Mouse (Mus musculus) heart, embryonic 15.5 days (tissue): ENCODE data around the gene Chrna1. TPM values are rescaled to one million over a fixed set of nuclear protein-coding genes. Genes with fewer than 3 reads are reported as not detected.
A peak's percentile ranks its signal among the peaks of the same experiment; 100 is the strongest.

Experiments used
- ATAC-seq: fragments of 200-750 bp; cut with Nextera tagmentation; replicated peaks from 2 replicates; pipeline ENCODE4 v1.8.0; 2017; ENCODE audit warnings: low read depth, moderate TSS enrichment; ENCODE audit not compliant: insufficient number of reproducible peaks, insufficient read depth, low FRiP score
- H3K27ac ChIP-seq: fragments of 300-500 bp; sonication (generic); 2 replicates; pipeline ENCODE4 v1.5.1; 2015; ENCODE audit warnings: mild to moderate bottlenecking, inconsistent platforms
- H3K27me3 ChIP-seq: fragments of 300-500 bp; sonication (generic); 2 replicates; pipeline ENCODE4 v1.6.1; 2015; ENCODE audit warnings: inconsistent platforms
- H3K36me3 ChIP-seq: fragments of 300-500 bp; sonication (generic); 2 replicates; pipeline ENCODE4 v1.6.1; 2015; ENCODE audit warnings: mild to moderate bottlenecking, inconsistent platforms
- H3K4me1 ChIP-seq: fragments of 300-500 bp; sonication (generic); replicated peaks from 2 replicates; pipeline ENCODE4 v1.6.1; 2015; ENCODE audit warnings: inconsistent platforms
- H3K4me2 ChIP-seq: fragments of 300-500 bp; sonication (generic); 2 replicates; pipeline ENCODE4 v1.6.1; 2015; ENCODE audit warnings: inconsistent platforms, mild to moderate bottlenecking, moderate library complexity
- H3K4me3 ChIP-seq: fragments of 300-500 bp; sonication (generic); 2 replicates; pipeline ENCODE4 v1.5.1; 2015; ENCODE audit warnings: mild to moderate bottlenecking, inconsistent platforms
- H3K9ac ChIP-seq: fragments of 300-500 bp; sonication (generic); 2 replicates; pipeline ENCODE4 v1.6.1; 2015; ENCODE audit warnings: mild to moderate bottlenecking, inconsistent platforms
- H3K9me3 ChIP-seq: fragments of 300-500 bp; sonication (generic); replicated peaks from 2 replicates; pipeline ENCODE4 v1.6.1; 2016; ENCODE audit warnings: inconsistent platforms
- WGBS: fragments of 180-500 bp; shearing (Covaris S2); methylation state at CpG from one replicate; pipeline ENCODE4 v1.1.7; 2015; ENCODE audit warnings: mixed read lengths; 5-methylcytosine and 5-hydroxymethylcytosine counted together
- polyA plus RNA-seq: library from polyadenylated mRNA; unstranded; fragments of >200 nt; fragmentation: Nextera tagmentation; extraction: Ambion mirVana; gene quantifications from 2 replicates; pipeline ENCODE4 v1.2.1, GENCODE M21; 2015

The Chrna1 gene
- polyA plus RNA-seq, 1 experiment from 2014 or later = 0.09 TPM

- no peak overlapping the region for H3K9ac ChIP-seq
- H3K4me2 ChIP-seq = no peak overlapping the region
- H3K4me3 ChIP-seq = no peak overlapping the region
- no peaks in the 10 kb centered on the region for H3K9me3 ChIP-seq
- H3K27me3 ChIP-seq = no peaks in the 10 kb centered on the region
- H3K27ac ChIP-seq = no peak overlapping the region
- H3K36me3 ChIP-seq = no peaks in the 10 kb centered on the region
- 72% methylated on average over 10 of the region's 10 CpGs for WGBS
- H3K4me1 ChIP-seq = peaks cover 5% of the 10 kb centered on the region
- ATAC-seq = no peak
Measured at GRCm38 (mm10) chr2:73534720-73535119, 45.4 kb downstream of the Chrna1 start.

DNA sequence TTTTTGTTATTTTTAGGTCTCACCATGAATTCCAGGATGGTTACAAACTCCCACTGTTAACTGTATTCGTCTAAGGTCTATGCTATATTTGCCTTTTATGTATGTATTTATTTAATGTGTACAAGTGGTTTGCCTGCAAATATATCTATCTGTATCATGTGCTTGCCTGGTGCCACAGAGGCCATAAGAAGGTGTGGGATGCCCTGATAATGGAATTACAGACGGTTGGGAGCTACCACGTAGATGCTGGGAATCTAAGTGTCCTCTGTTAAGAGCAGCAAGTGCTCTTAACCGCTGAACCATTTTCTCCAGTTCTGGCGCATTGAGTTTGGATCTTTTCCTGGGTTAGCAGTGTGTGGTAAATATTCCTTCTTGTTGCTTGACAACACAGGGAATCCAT lies 49.7 kb downstream of the Chrna1 start:
- WGBS = 72% methylated on average over 5 of the region's 5 CpGs
- no peaks in the 10 kb centered on the region for H3K9me3 ChIP-seq
- no peak overlapping the region; the same call in 1 of the 2 replicates for H3K4me2 ChIP-seq
- no peaks in the 10 kb centered on the region for H3K36me3 ChIP-seq
- H3K27me3 ChIP-seq = no peaks in the 10 kb centered on the region
- H3K9ac ChIP-seq = no peak overlapping the region
- no peak for ATAC-seq
- H3K27ac ChIP-seq = no peak overlapping the region
- H3K4me3 ChIP-seq = no peak overlapping the region
- peaks cover 5% of the 10 kb centered on the region for H3K4me1 ChIP-seq

DNA sequence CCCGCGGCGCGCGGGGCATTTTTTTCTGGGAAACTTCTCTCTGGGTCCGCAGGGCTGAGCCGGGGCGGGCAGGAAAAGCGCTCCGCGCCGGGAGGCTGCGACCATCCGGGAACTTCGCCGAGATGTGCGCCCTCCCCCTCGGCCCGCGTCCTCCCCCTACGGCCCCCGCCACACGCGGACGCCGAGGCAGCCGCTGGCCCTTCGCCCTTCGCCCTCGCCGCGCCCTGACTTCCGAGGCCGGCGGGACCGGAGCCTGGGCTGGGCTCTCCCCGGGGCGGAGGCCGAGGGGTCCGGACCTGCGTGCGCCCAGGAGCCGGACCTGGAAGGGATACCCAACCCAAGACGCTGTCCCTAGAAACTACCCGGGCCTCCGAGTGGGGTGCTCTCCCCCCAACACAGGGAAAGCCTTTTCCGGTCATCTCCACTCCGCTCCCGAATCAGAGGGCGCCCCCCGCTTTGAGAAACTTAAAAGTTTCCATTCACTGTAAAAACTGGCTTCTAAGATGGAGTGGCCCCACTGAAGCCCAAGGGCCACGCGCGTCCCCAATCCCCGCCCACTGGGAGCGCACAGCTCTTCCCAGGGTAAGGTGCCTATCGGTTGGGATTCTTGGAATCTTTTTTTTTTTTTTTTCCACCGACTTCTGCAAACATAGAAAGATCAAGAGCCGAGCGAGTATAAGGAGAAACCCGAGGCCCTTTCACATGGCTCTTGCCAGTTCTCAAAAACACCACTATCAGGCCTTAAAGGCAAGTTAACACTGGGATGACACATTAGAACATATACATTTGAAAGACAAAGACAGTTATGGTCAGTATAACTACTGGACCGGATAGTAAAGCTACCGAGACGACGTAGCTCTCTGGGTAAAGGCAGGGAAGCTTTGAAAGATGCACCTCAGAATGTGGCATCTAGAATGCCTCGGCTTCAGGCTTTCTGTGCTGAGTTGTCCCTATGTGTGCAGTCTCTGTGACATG lies 50.5 kb downstream of the Chrna1 start, which contains the start of gene Wipf1:
TSS of gene Wipf1 (minus strand) at position 379 of the 975 bp plus-strand sequence.
- ATAC-seq = peak; percentile 84
- Histone ChIP-seq H3K4me2 (peak within 1 kb of the TSS; percentile 97), H3K9me3 (no peaks in the 10 kb centered on the region), H3K27ac (peak within 1 kb of the TSS; percentile 83), H3K4me3 (peak within 1 kb of the TSS; percentile 90), H3K27me3 (no peaks in the 10 kb centered on the region), H3K4me1 (peaks cover 5% of the 10 kb centered on the region), H3K36me3 (no peaks in the 10 kb centered on the region), H3K9ac (peak within 1 kb of the TSS; percentile 92)
- WGBS = 3% methylated on average over 57 of the region's 66 CpGs

GRCm38 (mm10) chr2:73528516-73529355 lies 51.4 kb downstream of the Chrna1 start:
- peak overlapping the region; percentile 92 for H3K9ac ChIP-seq
- no peaks in the 10 kb centered on the region for H3K36me3 ChIP-seq
- WGBS = 3% methylated on average over 54 of the region's 59 CpGs
- peak overlapping the region; percentile 83 for H3K27ac ChIP-seq
- peak overlapping the region; percentile 97 for H3K4me2 ChIP-seq
- peak overlapping the region; percentile 90 for H3K4me3 ChIP-seq
- no peaks in the 10 kb centered on the region for H3K9me3 ChIP-seq
- no peaks in the 10 kb centered on the region for H3K27me3 ChIP-seq
- peak; percentile 56 for ATAC-seq
- H3K4me1 ChIP-seq = peaks cover 7% of the 10 kb centered on the region

DNA sequence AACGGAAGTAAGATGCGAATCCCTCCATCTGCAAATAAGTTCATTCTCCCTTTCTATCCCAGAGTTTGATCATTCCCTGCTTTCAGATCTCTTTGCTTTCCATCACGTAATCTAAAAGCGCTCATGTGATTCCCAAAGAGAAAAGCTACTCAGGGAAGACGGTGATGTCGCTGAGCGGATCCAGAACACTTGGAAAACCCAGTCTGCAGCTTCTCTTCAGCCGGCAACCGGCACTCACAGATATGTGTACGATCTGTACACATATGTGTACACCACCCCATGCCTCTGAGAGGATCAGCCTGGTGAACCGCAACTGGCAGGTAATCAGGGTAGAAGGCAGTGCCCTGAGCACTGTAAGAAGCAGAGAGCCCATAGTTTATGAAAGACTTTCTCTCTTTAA lies 52.2 kb downstream of the Chrna1 start:
- Histone ChIP-seq H3K9ac (peak overlapping the region; percentile 92; the same call in 1 of the 2 replicates), H3K9me3 (no peaks in the 10 kb centered on the region), H3K4me2 (peak overlapping the region; percentile 97), H3K36me3 (no peaks in the 10 kb centered on the region), H3K4me3 (peak overlapping the region; percentile 90), H3K27me3 (no peaks in the 10 kb centered on the region), H3K27ac (no peak overlapping the region), H3K4me1 (peaks cover 14% of the 10 kb centered on the region)
- WGBS = 75% methylated on average over 11 of the region's 11 CpGs
- no peak for ATAC-seq

DNA sequence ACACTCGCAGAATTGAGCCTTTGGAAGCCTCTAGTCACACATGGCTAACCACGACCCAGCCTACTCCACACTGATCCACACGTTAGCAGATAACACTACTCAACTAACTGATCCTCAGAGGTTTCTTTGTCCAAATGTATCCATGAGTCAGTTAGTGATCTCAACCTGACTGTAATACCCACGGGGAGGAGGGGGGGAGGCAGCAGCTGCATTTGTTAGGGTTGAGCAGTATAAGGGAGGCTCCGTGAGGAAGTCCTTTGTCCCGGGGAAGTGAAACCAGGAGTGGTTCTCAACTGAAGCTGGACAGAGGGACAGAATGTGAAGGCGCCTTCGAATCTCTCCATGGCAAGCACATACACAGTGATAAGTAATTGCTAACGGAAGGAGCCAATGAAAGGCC lies 53.4 kb downstream of the Chrna1 start:
- 66% methylated on average over 9 of the region's 9 CpGs for WGBS
- Histone ChIP-seq H3K4me2 (no peak overlapping the region; the same call in 1 of the 2 replicates), H3K4me3 (no peak overlapping the region), H3K9ac (no peak overlapping the region), H3K9me3 (no peaks in the 10 kb centered on the region), H3K27ac (0 out of 2 replicates have a peak overlapping the region, but pooled peaks have one; percentile 0), H3K27me3 (no peaks in the 10 kb centered on the region), H3K36me3 (no peaks in the 10 kb centered on the region), H3K4me1 (peaks cover 26% of the 10 kb centered on the region)
- ATAC-seq = no peak

- no peak overlapping the region for H3K4me2 ChIP-seq
- H3K36me3 ChIP-seq = no peaks in the 10 kb centered on the region
- H3K27me3 ChIP-seq = no peaks in the 10 kb centered on the region
- peaks cover 22% of the 10 kb centered on the region for H3K4me1 ChIP-seq
- WGBS = 57% methylated on average over 8 of the region's 8 CpGs
- H3K9ac ChIP-seq = no peak overlapping the region
- peak overlapping the region; percentile 56; the same call in 1 of the 2 replicates for H3K27ac ChIP-seq
- no peaks in the 10 kb centered on the region for H3K9me3 ChIP-seq
- ATAC-seq = no peak
- no peak overlapping the region for H3K4me3 ChIP-seq
Measured at GRCm38 (mm10) chr2:73522891-73523290, 57.2 kb downstream of the Chrna1 start.

DNA sequence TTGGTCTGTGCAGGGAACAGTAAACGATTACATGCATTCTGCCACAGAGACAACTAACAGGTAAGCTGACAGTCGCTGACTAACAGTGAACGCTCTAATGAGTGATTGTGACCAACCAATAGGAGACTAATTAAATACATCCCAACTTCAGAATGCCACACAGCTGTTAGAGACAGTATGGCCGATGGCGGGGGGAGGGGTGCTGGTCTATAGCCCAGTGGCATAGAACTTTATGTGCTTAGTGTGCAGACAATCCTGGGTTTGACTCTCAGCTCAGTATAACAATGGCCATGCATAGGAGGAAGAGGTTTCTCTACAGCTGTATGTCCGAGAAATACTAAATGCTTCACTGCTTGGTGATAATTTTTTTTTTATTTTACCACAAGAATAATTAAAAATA lies 57.8 kb downstream of the Chrna1 start:
- ATAC-seq = no peak
- H3K4me3 ChIP-seq = no peak overlapping the region
- 72% methylated on average over 6 of the region's 6 CpGs for WGBS
- H3K4me1 ChIP-seq = peaks cover 22% of the 10 kb centered on the region
- H3K27ac ChIP-seq = no peak overlapping the region
- no peaks in the 10 kb centered on the region for H3K27me3 ChIP-seq
- H3K36me3 ChIP-seq = no peaks in the 10 kb centered on the region
- H3K9ac ChIP-seq = no peak overlapping the region
- H3K9me3 ChIP-seq = no peaks in the 10 kb centered on the region
- no peak overlapping the region for H3K4me2 ChIP-seq

GRCm38 (mm10) chr2:73521737-73522136 lies 58.4 kb downstream of the Chrna1 start:
- Histone ChIP-seq H3K27ac (no peak overlapping the region), H3K9ac (no peak overlapping the region), H3K4me1 (peaks cover 22% of the 10 kb centered on the region), H3K27me3 (no peaks in the 10 kb centered on the region), H3K36me3 (no peaks in the 10 kb centered on the region), H3K4me3 (no peak overlapping the region), H3K9me3 (no peaks in the 10 kb centered on the region), H3K4me2 (no peak overlapping the region)
- WGBS = 28% methylated on average over 5 of the region's 5 CpGs
- peak; percentile 64; the same call in 1 of the 2 replicates for ATAC-seq

GRCm38 (mm10) chr2:73518966-73519365 lies 61.2 kb downstream of the Chrna1 start:
- no peak overlapping the region for H3K27ac ChIP-seq
- H3K9ac ChIP-seq = no peak overlapping the region
- peaks cover 21% of the 10 kb centered on the region for H3K4me1 ChIP-seq
- no peaks in the 10 kb centered on the region for H3K9me3 ChIP-seq
- H3K4me3 ChIP-seq = no peak overlapping the region
- no peaks in the 10 kb centered on the region for H3K36me3 ChIP-seq
- H3K4me2 ChIP-seq = no peak overlapping the region
- no peak for ATAC-seq
- WGBS = 80% methylated on average over 5 of the region's 5 CpGs
- no peaks in the 10 kb centered on the region for H3K27me3 ChIP-seq

DNA sequence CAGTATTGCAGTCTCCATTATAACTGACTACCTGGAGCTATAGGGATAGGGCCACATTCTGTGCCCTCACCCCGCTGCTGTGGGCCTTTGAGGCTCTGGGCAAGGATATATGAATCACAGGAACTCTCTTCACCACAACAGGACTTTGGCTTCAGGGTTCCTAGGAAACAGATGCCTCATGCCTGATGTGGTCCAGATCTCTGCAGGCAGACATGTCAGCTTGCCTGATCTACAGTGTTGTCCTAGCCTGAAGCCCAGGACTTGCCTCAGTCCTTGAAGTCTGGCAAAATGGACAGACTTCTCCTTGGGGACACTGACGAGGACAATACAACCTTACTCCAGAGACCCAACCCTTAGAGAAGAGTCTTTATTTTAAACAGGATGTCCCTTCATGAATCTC lies 61.8 kb downstream of the Chrna1 start:
- H3K4me2 ChIP-seq = no peak overlapping the region
- peaks cover 17% of the 10 kb centered on the region for H3K4me1 ChIP-seq
- no peak overlapping the region for H3K4me3 ChIP-seq
- no peaks in the 10 kb centered on the region for H3K36me3 ChIP-seq
- no peaks in the 10 kb centered on the region for H3K27me3 ChIP-seq
- H3K27ac ChIP-seq = no peak overlapping the region
- H3K9ac ChIP-seq = no peak overlapping the region
- no peak for ATAC-seq
- no peaks in the 10 kb centered on the region for H3K9me3 ChIP-seq
- WGBS = 78% methylated on average over 2 of the region's 2 CpGs
